Mouse (Mus musculus) heart, adult 2 months (tissue): Measurements from ENCODE around the gene Proser3.

ENCODE experiments used
- CTCF ChIP-seq: fragments of 200-600 bp; IDR thresholded peaks from 2 replicates; pipeline ENCODE4 v1.8.1; 2022; ENCODE audit warnings: antibody characterized with exemption, mild to moderate bottlenecking, moderate library complexity
- EP300 ChIP-seq: fragments of 200-500 bp; IDR thresholded peaks from 2 replicates; pipeline ENCODE4 v1.6.1; 2011; ENCODE audit warnings: low read depth, low read length, control low read depth; ENCODE audit not compliant: insufficient read depth
- POLR2A ChIP-seq: fragments of 200-500 bp; IDR thresholded peaks from 2 replicates; pipeline ENCODE4 v1.6.1; 2011; ENCODE audit warnings: mild to moderate bottlenecking, low read depth, low read length, control low read depth; ENCODE audit not compliant: insufficient read depth

DNA sequence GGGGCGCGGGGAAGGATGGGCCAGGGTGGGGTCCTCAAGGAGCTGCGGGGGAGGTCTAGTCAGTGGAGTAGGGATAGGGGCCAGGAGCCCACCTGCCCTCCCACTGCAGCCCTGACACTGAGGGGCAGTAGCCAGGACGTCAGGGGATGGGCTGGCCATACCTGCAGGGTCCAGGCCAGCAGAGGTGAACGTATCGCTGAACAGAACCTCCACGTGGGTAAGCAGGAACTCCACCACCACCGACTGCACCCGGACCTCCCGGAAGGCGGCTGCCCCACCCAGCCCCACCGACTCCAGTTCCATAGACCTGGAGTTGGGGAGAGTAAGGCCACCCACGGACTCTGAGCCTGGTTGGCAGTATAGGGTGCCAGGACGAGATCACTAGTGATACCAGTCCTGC, 25.1 kb downstream of the Proser3 start:
- TF ChIP-seq POLR2A (no peak), CTCF (no peak), EP300 (no peak)
